Mouse (Mus musculus): ENCODE results near the gene Nfkbie. TPM values are rescaled to one million over a fixed set of nuclear protein-coding genes. Genes with fewer than 3 reads are reported as not detected.

The Nfkbie gene
- polyA plus RNA-seq, 1 experiment from 2014 or later = 4.8 TPM

Other genes starting within 250 kb of the Nfkbie start
- gene Cdc5l, start 122.0 kb upstream of the Nfkbie start, polyA plus RNA-seq (2015; fragmentation: Nextera tagmentation; extraction: Ambion mirVana) = 54.1 and 63.4 TPM in 2 replicates
- gene Spats1, start 80.3 kb upstream of the Nfkbie start, polyA plus RNA-seq (2015; fragmentation: Nextera tagmentation; extraction: Ambion mirVana) = 0.11 and 0.43 TPM in 2 replicates
- 17.0 and 18.9 TPM in 2 replicates for gene Aars2, start 48.9 kb upstream of the Nfkbie start, polyA plus RNA-seq (2015; fragmentation: Nextera tagmentation; extraction: Ambion mirVana)
- 0.13 and 0.33 TPM in 2 replicates for gene Tcte1, start 32.3 kb upstream of the Nfkbie start, polyA plus RNA-seq (2015; fragmentation: Nextera tagmentation; extraction: Ambion mirVana)
- gene Tmem151b, start 6.0 kb upstream of the Nfkbie start, polyA plus RNA-seq (2015; fragmentation: Nextera tagmentation; extraction: Ambion mirVana) = 2.5 and 2.7 TPM in 2 replicates
- gene Slc35b2, start 8.2 kb downstream of the Nfkbie start, polyA plus RNA-seq (2015; fragmentation: Nextera tagmentation; extraction: Ambion mirVana) = 124 and 128 TPM in 2 replicates
- gene Hsp90ab1, start 17.6 kb downstream of the Nfkbie start, polyA plus RNA-seq (2015; fragmentation: Nextera tagmentation; extraction: Ambion mirVana) = 1,578 and 1,609 TPM in 2 replicates
- gene Slc29a1, start 43.9 kb downstream of the Nfkbie start, polyA plus RNA-seq (2015; fragmentation: Nextera tagmentation; extraction: Ambion mirVana) = 80.0 and 85.4 TPM in 2 replicates
- 0.43 and 0.54 TPM in 2 replicates for gene Mymx, start 46.4 kb downstream of the Nfkbie start, polyA plus RNA-seq (2015; fragmentation: Nextera tagmentation; extraction: Ambion mirVana)
- 0.34 and 0.40 TPM in 2 replicates for gene Capn11, start 103.6 kb downstream of the Nfkbie start, polyA plus RNA-seq (2015; fragmentation: Nextera tagmentation; extraction: Ambion mirVana)
- 147 TPM in 2 replicates for gene Mrpl14, start 130.6 kb downstream of the Nfkbie start, polyA plus RNA-seq (2015; fragmentation: Nextera tagmentation; extraction: Ambion mirVana)
- gene Tmem63b, start 131.2 kb downstream of the Nfkbie start, polyA plus RNA-seq (2015; fragmentation: Nextera tagmentation; extraction: Ambion mirVana) = 33.5 and 34.2 TPM in 2 replicates
- gene 1600014C23Rik, start 178.1 kb downstream of the Nfkbie start, polyA plus RNA-seq (2015; fragmentation: Nextera tagmentation; extraction: Ambion mirVana) = 0.52 TPM in 1 of 2 replicates, not detected in the other

Data from intestine, embryonic 15.5 days (tissue).